Mouse (Mus musculus) C2C12 (cell line): Measurements from ENCODE around the gene Fxyd7.

Experiments
- CTCF ChIP-seq: IDR thresholded peaks from one replicate; pipeline ENCODE4 v1.5.1; 2011; ENCODE audit not compliant: control insufficient read depth, insufficient read depth, insufficient read length
- MAX ChIP-seq: IDR thresholded peaks from one replicate; pipeline ENCODE4 v1.6.1; 2011; ENCODE audit warnings: mild to moderate bottlenecking, control low read depth

- TF ChIP-seq CTCF (no peak), MAX (no peak)
Measured at GRCm38 (mm10) chr7:31081106-31081505, 29.8 kb upstream of the Fxyd7 start.
